Mouse (Mus musculus): ENCODE results near the gene Rsph14.

Gene Rsph14

DNA sequence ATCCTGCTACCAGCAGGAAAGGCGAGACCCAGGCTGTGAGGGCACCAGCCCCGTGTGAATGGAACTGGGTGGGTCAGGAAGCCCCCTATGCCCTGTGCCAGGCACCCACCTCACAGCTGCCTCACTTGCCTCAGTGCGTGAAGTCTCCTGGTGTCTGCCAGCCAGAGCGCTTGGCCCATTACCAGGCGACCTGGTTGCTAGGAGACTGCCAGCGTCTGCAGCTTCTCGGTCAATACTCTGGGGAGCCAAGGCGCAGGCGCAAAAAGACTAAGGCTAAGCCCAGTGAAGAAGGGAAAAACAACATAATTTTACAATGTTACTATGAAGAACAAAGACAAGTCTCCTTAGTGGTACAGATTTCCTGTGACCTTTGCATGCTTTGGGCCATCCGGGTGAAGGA is at the start of gene Rsph14:
Gene Rsph14, minus strand, starts transcription at position 192 of the 400 bp plus-strand sequence.
- no peak for DNase-seq (ENCODE audit: low spot score in 2 of 2)

DNA sequence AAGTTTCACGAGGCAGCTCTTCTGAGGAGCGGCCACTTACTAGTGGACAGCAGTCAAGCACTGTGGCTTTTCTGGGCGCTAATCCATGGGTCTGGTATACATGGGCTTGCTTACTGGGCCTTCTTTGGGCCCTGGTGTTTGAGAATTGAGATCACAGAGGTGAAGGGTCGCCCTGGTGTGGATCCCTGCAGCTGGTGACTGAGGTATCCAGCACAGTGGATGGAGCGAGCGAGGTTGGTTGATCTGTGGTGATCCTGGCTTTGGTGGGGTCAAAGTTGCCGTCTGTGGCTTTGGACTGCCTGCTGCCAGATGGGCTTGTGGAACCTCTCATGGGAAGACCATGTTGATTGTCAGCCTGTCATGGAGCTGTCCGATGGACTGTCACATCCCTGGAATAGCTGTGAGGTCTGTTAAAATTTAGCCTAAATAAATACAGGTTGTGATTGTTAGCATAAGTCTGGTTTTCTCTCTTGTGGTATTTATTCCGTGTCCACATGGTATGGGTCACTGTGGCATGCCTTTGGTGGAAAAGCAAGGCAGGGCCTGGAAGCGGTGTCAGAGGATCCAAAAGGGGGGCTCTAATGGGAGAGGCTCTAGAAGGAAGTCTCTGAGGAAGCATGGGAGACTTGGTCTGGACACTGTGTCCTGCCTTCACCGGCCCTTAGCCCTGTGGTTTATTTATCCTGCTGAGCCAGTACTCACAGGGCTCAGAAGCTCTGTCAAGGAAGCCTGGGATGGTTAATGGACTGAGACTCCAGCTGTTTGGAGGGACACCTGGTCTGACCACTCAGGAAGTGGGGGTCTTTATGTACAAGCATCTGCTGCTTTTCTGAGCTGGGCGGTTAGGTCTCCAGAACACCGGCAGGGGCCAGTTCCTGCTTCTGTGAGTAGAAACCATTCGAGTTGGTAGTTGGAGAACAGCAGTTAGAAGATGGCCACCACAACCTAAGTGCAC is 46.1 kb upstream of the Rsph14 start:
- no peak for DNase-seq (ENCODE audit: low spot score in 2 of 2)

DNA sequence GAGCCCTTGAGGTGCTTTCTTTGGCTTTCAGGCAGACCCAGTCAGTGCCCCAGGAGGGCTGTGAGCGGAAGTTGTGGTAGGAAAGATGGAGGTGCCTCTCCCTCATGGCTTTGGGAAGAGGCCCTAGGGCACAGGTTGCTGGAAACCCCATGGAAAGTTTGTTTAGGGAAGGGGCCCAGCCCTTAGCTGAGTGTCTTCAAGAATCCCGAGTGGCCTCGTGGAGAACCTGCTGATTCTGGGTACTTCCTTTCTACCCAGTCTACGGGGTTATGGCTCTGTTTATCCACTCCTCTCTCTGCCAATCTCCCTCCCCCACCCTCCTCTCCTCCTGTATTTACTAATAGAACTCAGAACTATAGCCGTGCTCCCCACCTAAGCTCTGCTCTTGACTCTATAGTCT is 43.3 kb upstream of the Rsph14 start:
- DNase-seq (ENCODE audit: low spot score in 2 of 2), result no peak

DNA sequence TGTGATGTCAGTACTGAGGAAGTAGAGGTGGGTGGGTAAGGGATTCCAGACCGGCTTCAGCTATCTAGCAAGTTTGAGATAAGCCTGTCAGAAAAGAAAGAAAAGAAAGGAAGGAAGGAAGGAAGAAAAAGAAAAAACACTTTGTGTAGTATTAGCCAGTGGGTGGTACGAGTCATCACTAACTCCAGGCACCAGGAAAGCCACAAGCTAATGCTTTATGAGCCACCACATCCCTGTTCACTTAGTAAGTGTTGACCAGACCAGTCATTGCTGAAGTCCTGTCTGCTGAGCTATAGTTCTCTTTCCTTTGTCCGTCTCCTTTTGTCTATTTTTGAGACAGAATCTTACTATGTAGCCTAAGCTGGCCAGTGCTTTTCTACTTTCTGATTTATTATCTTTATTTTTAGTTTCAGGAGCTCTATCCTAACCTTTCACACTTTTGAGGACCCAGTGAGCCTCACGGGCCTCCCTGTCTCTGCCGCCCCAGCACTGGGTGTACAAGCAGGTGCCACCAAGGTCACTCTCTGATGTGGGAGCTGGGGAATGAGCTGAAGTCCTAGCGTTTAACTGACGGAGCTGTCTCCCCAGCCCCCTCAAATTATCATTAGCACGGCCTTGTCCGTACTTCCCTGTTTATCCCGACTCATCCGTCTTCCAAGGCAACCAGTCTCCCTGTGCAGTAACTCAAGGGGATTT is 38.0 kb upstream of the Rsph14 start:
- no peak for DNase-seq (ENCODE audit: low spot score in 2 of 2)

DNA sequence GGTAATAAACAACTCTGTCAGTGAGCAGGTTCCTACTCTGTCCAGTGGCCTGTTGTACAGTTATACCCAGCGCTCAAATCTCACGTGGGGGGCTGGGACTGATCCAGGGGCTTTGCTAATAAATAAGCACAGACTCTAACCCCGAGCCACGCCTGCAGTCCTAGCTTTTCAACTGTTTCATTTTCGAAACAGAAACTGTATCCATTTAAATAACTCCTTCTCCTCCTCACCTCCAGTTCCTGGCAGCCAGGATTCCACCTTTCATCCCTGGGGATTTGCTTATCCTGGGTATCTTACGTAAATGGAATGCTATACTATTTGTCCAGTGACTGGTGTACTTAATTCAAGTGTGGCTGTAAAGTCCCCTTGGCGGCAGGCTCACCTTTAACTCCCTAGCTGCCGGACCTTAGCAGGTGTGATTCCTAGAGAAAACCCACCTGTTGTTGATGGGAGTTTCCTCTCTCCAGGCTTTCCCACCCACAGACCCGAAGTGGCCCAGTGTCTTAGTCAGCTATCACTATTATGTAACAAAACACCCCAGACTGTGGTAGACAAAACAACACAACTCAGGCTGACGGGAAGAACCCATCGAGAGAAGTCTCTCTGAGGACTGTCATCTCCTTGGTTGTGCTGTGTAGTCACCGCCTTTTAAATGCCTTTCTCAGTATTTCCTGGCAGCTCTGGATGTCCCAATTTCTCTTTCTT is 36.4 kb upstream of the Rsph14 start:
- DNase-seq (ENCODE audit: low spot score in 2 of 2), result no peak

DNA sequence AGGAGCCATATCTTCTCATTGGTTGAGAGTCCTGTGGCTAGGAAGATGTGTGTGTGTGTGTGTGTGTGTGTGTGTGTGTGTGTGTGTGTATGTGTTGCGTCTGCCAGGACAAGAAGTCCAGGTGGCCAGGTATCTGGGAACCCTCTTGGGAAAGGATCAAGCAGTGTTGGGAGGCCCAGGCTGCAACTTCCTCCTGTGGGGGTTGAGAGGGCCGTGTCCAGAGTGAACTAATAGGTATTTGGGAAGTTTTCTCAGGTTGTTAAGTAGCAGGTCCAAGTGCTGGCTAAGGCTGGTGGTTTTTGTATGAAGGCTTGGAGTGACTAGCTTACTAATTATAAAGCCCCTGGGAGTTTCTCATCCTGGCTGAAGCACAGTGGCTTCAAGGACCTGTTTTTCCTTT is 35.7 kb upstream of the Rsph14 start:
- no peak for DNase-seq (ENCODE audit: low spot score in 2 of 2)

DNA sequence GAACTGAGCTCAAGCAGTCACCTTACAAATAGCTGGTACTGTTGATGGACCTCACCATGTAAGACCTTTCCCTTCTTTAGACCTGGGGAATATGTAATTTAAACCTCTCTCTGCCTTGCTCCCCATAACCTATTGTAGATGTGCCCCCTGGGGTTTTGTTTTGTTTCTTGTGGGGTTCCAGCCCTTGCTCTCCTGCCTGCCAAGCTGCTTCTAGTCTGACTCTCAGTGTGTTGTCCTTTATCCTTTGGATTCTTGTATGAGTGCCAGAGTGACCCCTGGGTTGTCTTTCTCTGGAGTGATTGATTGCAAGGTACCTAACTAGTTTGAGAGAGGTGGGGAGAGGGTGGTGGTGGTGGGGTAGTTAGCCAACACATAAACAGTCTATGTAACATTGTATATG is 35.1 kb upstream of the Rsph14 start:
- DNase-seq (ENCODE audit: low spot score in 2 of 2), result no peak

DNA sequence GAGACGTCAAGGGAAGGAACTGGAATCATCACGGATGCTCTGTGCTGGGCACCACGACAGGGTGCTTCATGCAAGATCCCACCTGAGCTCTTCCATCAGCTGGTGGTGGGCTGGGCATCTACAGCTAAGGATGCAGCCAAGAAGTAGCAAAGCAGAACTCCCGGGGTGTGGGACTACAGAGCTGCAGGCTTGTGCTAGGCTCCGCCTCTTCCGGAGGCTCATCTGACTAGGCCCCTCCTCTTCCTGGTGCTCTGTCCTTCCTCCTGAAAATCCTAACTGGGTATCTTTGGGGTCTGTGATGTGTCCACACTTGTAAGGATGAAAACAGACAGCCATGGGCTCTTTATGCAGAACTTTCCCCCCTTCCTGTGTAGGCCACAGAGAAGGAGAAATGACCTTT is 33.3 kb upstream of the Rsph14 start:
- no peak for DNase-seq (ENCODE audit: low spot score in 2 of 2)

DNA sequence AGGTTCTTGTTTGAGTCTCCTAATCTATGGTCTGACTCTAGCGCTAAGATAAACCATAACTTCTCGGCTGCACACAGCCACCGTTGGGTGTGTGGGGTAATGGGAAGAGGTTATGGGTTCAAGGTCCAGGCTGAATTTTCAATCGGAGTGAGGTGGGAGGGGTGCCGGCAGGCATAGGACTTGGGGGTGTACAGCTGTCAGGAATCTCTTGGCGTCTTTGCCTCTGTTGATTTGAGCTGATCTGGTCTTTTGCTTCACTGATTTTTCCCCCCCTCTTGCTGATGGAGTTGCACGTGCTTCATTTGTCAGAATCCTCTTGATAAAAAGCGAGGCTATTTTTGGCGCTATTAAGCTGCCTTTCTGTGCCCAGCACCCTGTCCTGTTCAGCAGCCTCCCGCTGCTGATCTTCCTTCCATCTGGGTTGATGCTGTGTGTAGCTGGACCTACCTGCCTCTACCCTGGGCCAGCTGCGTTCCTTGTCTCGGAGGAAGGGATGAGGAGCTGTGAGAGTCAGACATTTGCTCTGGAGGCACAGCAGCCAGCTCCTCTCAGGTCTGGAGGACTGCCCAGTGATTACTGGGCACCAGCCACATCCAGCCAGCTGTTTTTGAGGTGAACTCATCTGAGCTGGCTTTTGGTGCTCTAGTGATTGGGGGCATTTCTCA is 31.0 kb upstream of the Rsph14 start:
- no peak for DNase-seq (ENCODE audit: low spot score in 2 of 2)

DNA sequence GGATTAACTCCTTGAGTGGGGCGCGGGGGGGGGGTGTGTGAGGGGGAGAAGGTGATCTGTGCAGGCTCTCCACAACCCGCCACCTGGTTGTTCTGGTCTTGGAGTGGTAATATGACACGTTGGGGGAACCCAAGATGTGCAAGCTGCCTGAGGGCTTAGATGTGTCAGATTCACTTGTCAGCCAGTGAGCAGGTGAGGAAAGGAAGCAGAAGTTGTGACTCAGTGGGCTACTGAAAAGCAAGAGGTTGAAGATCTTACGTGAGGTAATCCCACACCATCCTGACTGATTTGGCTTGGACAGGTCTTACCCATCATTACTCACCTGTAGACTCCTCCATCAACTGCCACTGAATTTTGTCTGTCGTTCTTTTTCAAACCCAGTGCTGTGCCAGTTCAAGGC is 30.2 kb upstream of the Rsph14 start:
- DNase-seq (ENCODE audit: low spot score in 2 of 2), result no peak

DNA sequence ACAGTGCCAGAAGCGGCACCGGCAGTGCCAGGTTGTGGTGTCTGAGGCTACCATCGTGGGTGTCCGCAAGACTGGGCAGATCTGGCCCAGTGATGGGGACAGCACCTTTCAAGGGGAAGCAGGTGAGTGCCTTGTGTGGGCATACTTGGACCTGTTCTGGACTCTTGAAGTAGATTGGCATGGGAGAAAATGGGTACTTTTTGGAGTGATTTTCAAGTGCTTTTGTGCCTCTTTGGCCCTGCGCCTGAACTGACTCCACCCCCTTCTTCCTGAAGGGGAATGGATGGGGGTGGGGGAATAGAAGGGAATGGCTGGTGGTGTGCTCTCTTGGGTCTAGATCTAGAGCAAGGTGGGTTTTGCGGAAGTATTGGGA is 29.8 kb upstream of the Rsph14 start:
- DNase-seq (ENCODE audit: low spot score in 2 of 2), result no peak

DNA sequence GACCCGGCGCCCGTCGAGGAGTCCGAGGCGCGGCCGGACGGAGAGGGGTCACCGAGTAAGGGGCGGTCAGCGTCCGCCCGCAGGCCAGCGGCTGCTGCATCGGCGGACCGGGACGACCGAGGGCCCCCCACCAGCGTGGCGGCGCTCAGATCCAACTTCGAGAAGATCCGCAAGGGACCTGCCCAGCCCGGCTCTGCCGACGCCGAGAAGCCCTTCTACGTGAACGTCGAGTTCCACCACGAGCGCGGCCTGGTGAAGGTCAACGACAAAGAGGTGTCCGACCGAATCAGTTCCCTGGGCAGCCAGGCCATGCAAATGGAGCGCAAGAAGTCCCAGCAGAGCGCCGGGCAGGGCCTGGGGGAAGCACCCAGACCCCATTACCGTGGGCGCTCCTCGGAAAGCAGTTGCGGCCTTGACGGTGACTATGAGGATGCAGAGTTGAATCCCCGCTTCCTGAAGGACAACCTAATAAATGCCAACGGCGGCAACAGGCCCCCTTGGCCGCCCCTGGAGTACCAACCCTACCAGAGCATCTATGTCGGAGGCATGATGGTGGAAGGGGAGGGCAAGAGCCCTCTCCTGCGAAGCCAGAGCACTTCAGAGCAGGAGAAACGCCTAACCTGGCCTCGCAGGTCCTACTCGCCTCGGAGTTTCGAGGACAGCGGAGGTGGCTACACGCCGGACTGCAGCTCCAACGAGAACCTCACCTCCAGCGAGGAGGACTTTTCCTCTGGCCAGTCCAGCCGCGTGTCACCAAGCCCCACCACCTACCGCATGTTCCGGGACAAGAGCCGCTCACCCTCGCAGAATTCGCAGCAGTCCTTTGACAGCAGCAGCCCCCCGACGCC is 29.2 kb upstream of the Rsph14 start:
- DNase-seq (ENCODE audit: low spot score in 2 of 2), result peak in 1 of 2 experiments; percentile 25

DNA sequence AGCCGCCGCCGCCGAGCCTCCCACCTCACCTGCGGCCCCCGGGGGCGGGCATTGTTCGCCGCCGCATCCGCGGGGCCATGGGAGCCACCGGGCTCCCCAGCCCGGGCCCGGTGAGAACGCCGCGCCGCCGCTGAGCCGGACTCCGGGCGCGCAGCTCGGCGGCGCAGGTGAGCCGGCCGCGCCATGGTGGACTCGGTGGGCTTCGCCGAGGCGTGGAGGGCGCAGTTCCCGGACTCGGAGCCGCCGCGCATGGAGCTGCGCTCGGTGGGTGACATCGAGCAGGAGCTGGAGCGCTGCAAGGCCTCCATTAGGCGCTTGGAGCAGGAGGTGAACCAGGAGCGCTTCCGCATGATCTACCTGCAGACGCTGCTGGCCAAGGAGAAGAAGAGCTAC is 28.5 kb upstream of the Rsph14 start:
- peak; percentile 22 to 25 for DNase-seq (ENCODE audit: low spot score in 2 of 2)

DNA sequence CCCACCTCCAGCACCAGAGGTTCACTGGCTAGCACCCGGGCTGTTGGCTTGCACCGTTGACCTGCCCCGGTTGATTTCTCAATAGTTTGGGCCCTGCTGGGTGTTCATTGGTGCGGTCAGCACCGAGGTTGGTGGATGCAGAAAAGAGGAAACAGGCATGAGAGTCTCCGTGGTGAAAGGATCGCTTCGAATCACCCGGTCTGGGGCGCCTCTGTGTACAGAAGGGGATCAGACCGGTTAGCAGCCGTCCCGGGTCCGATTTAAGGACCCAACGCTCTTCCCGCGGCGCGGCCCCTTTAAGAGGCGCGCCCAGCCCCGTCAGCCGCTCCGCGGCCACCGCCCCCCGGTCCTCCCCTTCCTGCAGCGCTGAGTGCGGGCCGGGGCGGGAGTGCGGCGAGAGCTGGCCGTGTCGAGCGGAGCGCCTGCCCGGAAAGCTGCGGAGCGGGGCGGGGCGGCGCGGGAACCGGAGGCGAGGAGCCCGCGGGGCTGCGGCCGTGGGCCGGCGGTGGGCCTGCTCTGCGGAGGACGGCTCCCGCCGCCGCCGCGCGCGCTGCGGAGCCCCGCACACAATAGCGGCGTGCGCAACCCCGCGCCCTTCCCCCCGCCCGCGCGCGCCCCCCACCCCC is 27.9 kb upstream of the Rsph14 start, which contains the start of gene Bcr:
Gene Bcr, plus strand, starts transcription at position 376 of the 626 bp plus-strand sequence.
- DNase-seq (ENCODE audit: low spot score in 2 of 2), result peak; percentile 55 to 67

DNA sequence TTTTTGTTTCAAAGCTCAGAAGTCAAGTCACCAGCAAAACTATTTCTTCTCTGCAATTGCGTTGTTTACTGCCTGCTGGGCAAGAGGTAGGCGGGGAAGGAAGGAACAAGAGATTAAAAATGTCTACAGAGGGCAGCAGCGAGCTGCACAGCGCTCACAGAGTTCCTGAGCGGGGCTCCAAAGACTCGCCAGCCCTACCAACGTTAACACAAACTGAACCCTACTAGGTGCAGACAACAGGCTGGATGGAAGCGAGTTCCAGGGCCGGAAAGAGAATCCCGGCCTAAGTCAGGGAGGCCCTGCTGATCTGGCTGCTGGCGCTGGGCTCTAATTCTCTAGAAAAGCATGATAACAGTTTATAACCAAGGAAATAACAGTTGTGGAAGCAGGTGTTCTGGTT is 27.0 kb upstream of the Rsph14 start:
- DNase-seq (ENCODE audit: low spot score in 2 of 2), result peak; percentile 61 to 75

DNA sequence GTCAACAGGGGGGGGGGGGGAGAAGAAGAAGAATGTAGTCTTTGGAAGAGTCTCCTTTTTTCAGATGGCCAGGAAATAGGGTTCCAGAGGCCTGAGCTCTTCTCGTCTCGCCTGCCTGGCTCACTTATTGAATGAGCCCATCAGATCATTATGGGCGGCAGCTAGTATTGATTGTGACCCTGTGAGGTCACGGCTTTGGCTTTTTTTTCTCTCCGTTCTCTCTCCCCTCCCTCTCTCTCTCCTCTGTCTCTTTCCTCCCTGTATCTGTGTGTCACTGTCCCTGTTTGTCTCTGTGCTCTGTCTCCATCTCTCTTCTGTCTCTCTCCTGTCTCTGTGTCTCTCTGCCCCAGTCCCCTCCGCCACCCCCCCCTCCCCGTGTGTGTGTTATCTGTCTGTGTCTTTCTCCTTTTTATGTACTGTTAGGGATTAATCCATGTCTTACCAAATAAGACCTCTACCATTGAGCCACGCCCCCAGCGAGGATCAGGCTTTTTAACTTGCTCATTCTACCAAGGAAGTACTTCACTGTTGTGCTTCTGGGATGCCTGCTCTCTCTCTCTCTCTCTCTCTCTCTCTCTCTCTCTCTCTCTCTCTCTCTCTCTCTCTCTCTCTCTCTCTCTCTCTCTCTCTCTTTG is 26.5 kb upstream of the Rsph14 start:
- DNase-seq (ENCODE audit: low spot score in 2 of 2), result no peak

DNA sequence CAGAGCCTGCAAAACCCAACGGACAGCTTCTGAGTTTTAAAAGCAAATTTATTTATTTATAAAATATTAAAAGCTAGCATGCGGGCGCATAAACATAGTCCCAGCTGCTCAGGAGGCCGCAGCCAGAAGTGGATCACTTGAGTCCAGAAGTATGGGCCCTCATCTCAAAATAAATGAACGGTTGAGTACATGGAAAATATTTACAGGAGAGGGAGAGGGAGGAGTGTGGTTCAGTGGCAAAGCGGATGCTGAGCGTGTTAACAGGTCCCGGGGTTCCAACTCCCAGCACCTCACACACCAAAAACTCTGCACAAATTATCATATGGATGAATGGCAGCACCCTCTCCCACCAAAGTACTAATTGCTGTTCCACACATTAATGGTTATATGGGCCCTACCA is 25.9 kb upstream of the Rsph14 start:
- no peak for DNase-seq (ENCODE audit: low spot score in 2 of 2)

DNA sequence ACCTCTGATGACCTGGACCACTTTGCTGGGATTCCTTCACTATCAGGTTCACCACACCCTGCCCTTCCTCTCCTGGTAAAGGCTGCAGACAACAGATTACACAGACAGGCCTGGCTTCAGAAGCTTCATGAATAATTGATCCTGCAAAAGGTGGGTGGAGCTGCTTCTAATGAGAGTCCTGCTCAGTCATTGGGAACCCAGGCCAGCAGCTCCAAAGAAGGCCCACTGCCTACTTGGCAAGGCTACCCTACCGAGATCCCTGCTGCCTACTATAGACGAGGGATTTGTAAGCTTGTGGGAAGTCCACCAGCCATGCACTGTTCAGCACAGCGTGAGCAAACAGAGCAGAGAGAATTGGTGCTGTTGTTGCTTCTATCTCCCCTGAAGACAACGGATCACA is 23.9 kb upstream of the Rsph14 start:
- no peak for DNase-seq (ENCODE audit: low spot score in 2 of 2)

DNA sequence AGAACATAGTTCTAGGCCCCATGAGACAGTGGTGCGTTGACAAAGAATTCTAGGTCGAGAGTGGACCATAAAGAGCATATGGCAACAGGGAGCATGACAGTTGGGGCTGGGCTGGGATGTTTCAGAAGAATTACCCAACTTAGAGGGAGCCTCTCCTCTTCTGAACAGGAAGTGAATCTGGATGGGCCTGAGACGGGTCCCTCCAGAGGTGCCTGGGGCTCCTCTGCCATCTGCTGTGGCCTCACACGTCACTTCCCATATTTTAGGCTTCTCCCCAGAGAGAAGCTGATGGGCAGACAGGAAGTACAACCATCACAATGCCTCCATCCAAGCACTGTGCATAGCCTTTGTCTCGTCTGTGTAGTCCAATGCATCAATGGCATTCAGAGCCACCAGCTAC is 23.3 kb upstream of the Rsph14 start:
- no peak for DNase-seq (ENCODE audit: low spot score in 2 of 2)

DNA sequence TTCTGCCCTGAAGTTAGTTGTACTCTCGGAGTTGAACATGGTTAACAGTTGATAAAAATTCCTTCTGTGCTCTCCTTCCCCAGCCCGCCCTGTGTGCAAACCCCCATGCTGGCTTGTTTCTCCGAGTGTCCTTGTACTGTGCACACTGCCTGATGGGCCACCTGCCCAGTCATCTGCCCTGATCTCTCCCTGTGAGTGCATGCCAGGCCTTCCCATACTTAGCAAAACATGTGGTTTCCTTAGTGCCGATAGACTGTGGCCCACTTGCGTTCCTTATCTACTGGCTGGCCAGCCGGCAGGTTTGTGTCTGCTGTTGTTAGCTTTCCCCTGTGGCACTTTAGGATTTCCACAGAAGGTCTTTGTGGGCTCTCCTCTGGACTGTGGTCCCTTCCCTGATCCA is 21.7 kb upstream of the Rsph14 start:
- no peak for DNase-seq (ENCODE audit: low spot score in 2 of 2)
